Mouse (Mus musculus) lung, postnatal 10 days (tissue): Measurements from ENCODE around the gene Alk.

ENCODE experiments used
- DNase-seq: peaks from one replicate; pipeline ENCODE4 v3.0.0; 2021

Alk gene

DNA sequence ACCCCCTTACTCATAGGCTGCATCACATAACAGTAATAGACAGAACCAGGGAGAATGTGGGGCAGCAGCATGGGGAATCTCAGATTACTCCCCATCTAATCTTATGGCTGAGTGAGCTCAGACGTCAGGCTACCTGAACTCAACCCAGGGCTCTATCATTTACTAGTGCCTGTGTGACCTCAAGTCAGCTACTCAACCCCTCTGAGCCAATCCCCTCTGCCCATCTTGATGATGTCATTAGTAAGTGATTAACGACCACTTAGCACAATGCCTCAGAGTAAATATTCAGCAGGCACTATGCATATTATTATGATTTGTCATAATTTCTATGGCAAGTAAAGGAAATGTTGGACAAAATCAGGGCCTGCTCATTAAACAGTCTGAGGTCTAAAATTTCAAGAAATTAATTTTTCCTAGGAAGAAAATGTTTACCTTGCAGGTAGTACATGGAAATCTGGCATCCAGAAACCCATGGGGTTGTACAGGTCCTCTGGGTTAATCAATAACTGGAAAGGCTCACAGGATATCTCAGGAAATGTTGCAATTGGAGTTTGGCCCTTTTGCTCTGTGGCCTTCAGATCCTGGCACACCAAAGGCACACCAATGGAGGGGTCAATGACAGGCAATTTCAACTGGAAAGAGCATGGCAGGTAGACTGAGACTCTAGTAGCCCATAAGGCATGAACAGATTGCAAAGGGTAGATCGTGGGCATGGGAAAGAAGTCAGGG, 204.9 kb downstream of the Alk start:
- DNase-seq = no peak

DNA sequence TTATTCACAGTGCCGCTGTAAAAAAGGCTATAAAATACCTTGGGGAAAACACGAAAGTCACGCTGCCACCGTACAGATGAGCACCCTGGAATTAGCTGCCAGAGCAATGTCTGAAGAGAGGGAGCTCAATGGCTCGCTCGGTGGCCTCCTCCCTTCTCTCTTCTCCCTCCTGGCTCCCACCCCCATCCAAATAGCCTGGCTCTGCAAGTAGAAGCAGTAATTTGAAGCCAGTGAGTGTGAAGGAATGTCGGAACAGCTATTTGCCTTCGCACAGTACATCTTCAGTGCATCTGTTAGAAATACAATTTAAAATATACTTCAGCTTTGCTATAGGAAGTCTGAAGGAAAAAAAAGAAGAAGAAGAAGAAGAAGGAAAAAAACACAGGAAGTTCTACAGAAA, 208.5 kb downstream of the Alk start:
- DNase-seq = no peak

DNA sequence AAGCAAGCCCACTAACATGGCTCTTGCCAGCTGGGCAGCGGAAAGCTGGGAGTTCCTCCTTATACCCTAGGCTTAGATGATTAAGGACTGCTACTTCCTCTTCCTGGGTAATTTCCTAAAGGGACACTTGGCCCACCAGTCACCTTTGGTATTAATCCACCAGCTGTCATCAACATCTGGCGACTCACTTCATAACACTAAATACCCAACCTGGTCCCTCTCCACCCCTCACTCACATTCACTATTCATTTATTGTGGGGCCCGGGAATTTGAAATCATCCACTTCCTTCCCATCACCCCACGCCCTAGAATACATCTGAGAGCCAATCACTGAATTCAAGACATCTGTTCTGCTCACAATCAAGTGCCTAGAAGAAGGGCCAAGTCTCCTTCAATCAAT, 235.4 kb downstream of the Alk start:
- no peak for DNase-seq

DNA sequence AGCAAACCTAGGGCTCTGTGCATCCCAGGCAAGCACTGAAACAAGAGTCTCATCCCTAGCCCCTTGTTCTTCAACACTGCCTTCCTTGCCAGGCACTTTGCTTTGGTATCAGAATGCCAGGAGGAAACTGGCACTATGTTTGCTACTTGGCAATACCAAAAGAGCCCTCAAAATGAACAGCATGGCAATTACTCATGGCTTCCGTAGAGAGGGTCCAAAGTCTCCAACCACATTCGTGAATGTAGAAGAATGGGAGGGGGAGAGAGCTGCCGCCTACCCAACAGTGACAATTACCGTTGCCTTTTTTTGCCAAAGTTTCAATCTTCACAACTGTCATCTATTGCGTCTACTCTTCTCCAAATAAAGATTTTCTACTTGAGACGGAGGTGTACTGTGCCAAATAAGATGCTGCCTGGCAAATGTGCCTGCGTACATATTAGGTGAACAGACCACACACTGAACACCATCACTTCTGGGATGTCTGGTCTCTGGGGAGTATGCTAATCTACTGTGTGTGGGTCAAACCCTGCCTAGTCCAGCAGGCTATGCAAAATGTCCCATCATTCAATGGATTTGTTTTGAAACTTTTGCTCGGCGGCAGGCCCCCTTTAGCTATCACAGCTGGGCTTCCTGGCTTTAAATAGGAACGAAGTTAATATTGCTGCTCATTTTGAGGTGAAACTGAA, 241.5 kb downstream of the Alk start:
- no peak for DNase-seq

DNA sequence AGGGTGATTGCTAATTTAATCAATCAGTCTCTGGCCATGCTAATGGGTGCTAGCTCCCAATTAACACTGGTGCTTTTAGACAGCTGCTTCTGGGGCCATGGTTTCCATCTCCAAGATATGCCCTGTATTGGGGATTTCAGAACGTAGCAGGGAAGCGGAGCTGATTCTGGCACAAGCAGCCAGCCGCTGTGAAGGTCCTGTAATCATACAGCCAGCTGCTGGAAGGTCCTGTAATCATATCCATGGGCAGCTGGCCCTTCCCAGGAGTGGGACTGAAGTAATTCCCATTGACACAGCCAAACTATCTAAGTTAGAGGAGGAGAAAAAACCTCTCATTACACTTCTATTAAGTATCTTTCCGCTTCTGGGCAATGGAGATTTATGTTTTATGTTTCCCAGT, 242.5 kb downstream of the Alk start:
- no peak for DNase-seq

DNA sequence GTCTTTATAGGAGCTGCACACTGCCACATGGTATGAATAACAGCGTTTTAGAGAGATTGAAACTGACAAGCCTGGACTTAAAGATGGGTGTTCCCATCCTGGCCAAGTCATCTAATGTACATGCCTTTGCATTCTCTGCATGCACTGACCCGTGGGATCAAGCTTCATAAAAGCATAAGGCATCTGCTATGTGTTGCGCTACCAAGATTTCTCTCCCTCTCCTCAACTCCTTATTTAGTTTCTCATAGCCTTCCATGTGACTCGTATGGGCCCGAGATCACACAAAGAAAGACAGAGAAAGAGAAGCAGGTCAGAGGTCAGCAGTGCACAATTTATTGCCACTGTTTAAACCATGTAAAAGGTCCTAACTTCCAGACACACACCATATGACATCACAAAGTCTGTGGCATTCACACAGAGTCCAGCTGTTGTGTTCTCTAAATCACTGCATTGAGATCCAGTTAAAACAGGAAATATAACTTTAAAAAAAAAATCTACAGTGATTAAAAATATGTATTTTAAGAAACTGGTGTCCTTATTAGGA, 247.6 kb downstream of the Alk start:
- no peak for DNase-seq

DNA sequence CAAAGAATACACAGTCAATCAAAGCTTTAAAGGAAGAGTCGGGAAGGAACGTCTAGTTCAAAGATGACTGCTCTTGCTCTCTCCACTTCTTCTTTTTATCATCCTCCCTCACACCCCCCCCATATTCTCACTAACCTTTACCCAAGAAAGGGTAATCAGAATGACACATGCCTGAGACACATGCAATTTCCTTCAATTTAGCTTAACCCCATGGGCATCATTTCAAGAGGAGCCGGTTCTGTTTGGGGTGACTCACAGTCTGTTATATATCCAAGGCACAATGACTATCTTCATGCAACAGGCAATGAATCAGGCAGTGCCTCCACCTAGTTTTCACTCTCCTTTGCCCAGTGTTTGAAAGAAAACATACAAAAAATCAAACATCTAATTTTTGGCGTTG, 265.0 kb downstream of the Alk start:
- DNase-seq = no peak

DNA sequence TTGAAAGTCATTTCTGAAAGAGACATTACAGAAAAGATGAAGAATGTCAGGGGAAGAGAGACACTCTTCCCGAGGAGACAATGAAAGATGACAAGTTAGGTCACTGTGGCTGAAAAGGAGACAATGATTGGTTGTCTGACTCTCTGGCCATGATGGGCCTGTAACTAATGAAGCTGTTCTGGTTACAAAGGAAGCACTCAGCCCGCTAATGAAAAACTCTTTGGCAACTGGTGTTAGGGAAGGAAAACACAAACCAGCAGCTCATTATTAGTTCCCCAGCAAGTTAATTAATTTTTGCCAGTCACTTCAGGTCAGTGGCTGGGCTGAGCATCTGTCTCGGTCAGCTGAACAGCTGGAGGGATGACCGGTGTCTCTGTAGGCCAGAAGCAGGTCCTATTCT, 271.5 kb downstream of the Alk start:
- DNase-seq = no peak

DNA sequence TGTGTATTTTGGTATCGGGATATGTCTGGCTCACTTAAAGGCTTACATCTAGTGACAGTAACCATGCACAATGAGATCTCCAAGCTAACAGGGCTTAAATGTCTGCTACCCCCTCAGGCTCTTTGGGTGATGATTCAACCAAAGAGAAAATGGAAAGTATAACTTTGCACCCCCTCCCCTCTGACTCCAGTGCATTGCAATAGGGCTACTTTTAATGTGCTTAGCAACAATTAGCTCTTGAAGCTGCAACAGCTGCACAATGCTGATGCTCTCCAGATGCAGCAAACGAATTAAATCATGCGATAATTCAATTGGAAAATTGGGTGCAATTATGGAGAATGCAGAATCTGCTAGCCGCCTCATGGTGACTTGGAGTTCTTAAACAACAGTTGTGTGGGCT, 278.5 kb downstream of the Alk start:
- DNase-seq = no peak

DNA sequence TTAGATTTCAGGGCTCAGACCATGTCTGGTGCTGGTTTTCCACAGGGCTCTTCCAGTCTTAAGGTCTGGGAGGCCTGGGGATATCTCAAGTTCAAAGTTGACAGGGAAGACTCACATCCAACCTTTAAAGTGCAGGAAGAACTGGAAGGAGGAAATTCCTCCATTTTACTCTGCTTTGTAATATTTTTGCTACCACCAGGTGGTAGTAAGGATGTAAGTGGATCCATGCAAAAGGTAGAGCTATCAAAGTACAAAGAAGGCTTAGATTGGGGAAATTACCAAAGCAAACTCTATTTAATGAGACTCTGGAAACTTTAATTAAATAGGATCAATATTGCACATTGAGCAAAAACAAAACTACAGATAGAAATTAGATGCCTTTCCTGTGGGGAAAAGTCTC, 284.9 kb downstream of the Alk start:
- no peak for DNase-seq

DNA sequence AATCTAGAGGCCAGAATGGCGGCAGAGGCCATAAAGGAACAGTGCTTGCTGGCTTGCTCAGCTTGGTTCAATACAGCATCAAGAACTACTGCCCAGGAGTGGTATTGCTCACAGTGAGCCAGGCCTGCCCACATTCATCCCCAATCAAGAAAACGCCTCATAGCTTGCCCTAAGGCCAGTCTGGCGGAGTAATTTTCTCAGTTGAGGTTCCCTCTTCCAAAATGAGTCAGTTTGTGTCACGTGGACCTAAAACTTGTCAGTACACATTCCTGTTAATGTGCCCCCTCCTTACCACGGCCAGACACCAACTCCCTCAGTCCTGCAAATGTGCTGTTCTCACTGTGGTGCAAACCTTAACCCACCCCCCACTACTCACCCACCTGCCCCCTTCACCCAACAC, 304.8 kb downstream of the Alk start:
- no peak for DNase-seq

DNA sequence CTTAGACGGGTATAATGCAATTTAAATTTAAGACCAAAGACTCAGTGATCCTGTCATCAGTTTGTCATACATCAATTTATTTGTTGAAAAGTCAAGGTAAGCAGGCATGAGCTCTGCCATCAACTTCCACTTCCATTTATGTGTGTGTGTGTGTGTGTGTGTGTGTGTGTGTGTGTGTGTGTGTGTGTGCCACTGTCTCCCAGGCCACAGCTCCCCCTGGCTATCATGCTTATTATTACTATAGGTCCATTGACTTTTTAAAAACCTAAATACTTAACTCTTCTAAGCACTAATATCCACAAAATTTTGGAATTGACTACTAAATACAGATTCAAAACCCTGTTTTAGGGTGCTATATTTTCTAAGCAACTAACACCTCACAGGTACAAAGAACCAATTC, 308.1 kb downstream of the Alk start:
- DNase-seq = no peak

DNA sequence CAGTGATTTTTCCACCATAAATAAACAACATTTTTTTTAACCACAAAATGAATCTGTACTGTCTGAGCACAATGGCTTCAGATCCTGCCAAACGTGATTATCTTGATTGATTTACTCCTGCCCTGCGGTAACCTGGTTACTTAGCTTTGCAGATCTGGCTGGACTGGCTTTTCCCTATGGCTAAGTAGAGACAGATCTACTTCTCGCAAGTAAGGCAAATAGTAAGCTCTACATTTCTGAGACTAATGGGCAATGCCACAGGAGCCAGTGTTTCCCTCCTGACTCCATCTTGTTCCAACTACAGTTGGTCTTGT, 311.2 kb downstream of the Alk start:
- DNase-seq = no peak

DNA sequence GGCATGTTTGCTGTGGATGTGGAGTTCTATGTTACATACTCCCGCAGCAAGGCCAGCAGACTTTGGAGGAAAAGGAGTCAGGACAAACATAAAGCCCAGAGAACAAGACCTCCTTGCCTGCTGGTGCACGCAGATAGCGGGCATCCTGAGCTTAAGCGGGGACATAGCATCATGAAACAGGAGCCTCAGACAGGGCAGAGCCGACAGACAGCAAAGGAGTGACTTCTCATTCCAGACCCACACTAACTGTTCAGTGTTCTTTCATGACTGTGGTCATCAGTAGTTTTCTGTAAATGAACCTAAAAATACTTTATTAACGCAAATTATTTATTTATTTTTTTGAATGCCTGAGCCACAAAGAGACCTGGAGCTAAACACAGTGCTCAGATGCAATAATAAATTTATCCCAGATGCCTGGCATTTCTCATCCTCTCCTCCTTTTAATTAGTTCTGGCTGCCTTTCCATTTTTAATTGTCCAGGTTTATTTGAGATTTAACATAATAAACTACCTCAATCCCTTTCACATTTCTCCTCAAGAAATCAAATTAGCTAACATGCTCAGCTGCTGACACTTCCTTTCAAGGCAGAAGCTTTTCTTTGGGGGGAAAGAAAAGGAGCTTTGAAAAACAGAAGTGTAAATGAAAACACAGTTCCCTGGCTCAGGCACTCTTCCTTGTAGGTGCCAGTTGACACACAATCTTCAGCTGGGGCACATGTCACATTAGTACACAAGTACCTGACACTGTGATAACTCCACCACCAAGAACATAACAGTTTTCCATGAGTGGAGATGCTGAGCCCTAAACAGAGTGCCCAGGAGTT, 311.8 kb downstream of the Alk start:
- no peak for DNase-seq

DNA sequence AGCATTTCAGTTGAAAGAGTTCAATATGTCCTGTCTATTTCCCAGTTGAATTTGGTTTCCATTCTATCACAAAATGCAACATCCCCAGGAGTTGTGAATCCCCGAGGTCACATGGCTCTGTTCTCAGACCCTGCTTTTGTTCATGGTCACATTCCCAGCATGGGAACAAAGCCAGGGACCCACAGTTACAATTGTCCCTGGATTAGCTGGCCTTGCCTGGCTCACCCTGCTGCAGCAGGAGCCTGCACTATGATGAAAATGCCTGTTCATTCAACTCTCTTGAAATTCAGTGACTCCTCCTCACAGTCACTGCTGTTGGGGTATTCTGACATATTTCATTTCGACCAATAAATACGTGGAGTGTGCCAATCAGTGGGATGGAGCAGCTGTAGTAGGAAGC, 318.5 kb downstream of the Alk start:
- DNase-seq = no peak

DNA sequence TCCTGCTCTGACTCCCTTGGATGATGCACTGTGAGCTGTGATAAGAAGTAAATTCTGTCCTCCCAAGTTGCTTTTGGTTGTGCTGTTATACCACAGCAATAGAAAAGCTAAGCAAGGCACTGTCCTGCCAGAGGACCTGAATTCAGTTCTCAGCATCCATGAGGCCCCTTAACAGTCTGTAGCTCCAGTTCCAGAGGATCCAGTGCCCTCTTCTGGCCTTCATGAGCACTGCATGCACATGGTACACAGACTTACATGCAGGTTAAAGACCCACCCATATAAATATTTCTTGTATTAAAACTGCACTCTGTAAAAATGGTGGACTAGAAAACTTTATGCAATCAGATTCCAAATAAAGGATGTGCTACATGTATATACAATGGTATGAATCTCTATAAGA, 326.1 kb downstream of the Alk start:
- no peak for DNase-seq

DNA sequence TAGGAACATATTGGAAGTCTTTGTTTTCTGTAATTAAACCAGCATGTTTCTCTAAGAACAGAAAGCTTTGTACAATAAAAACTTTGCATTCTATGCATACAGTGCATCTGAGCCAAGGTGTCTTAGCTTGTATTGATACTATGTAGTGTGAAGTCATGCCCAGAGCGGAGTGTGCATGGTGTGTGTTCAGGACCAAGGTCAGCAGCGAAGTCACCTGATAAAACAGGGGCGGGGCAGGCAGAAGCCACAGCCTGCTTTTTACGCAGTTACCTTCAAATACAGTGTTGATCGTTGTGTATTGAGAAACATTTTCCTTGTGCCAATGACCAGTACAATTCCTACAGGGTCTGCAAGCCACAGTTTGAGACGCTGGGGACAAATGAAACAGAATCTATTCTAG, 327.6 kb downstream of the Alk start:
- DNase-seq = no peak

DNA sequence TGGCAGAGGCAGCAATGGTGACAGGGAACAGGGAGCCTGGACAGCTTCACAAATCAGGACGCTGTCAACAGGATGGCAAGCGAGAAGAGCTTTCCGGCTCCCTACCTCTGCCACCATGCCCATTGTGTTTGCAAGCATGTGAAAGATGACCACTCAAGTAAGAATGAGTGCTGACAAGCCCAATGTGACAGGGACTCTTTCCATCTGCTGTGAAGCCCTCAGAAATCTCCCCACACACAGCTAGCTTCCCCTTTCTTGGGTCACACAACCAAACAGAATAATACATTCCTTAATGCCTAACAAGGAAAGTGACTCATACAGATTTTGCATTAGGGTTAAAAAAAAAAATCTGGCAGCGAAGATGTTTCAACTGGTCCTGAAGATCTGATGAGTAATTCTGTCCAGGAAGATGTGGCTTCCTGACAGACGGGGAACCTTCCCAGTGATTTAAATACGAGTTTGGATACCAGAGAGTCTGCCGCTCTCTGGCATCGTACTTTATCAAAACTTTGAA, 329.0 kb downstream of the Alk start:
- peak; percentile 6 for DNase-seq

DNA sequence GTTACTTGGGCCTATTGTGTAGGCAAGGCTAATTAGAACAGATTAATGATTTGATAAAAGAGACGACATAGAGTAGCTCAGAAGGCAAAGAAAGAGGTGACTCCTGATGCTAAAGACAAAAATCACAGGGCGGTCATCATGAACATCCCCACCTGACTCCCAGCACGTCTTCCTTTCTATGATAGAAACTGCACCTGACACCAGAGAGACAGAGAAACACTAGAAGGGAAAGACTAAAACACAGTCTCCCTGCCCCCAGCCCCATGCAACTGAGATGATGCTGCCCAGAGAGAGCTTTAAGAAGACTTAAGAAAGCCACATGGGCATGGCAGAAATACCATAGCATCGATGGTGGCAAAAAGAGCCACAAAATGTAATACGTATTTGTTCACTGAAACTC, 330.2 kb downstream of the Alk start:
- no peak for DNase-seq

DNA sequence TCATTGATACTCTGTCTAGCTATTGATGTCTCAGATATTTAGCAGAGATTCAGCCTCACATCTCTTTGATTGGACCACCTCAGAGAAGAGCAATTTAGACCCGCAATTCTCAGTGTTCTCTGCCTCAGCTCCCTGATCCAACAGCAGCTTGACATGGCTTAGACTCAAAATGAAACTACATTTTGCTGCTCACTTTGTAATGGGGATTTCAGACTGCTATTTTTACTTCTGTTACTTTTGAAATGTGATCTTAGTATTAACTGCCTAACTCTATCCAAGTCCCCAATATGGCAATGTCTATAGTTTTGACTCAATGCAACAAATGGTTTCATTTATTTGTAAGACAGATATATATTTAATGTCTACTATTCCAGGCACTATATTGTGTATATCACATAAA, 332.8 kb downstream of the Alk start:
- no peak for DNase-seq

DNA sequence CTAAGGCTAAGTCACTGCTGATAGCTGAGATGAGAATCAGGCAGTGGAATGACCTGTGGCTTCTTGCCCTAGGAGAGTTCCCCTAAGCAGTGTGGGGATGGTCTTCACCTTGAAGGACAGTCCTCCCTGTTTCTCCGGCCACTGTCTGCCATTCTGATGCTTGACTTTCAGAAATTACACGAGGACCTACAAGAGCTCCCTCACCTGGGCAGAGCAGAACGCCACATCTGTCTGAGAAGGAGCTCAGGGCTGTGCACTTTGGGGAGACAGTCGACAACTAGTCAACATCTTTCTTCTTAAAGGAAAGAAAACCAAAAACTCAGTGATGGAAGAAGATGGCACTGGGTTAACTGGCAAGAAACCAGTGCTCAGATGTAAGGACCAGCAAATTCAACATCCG, 335.9 kb downstream of the Alk start:
- DNase-seq = no peak

DNA sequence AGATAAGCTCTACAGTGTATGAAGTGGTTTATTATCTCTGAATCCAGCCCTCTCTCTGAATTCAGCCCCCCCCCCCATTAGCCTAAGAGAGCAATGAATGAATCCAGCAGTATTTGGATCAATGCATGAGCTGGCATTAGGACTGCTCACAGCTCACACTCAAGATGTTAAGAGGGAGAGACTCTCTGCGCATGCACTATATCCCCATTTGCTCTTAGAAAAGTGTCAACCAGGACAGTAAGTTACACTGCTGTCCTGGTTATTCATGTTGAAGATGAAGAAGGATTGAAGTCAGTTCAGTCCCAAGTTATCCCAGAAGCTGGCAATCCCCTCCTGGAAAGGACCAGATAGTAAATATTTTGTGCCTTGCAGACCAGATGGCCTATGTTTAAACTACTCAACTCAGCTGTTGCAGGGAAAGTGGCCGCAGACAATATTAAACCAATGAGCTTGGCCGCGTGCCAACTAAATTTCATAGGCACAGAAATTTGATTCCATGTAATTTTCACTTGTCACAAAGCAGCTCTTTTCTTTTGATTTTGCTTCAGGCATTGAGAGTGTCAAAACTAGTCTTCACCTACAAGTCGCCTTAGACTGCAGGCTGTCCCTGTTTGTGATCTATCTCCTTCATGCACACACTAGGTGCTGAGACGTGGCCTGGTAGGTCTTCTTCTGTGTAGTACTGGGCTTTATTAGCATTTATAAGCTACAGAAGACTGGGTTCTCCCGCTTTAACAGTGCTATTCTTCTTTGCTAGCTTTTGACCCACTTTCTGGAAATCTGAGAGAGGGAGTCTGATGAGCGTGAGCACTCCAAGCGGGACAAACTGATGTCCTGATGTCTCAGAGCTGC, 339.0 kb downstream of the Alk start:
- peak; percentile 54 for DNase-seq

DNA sequence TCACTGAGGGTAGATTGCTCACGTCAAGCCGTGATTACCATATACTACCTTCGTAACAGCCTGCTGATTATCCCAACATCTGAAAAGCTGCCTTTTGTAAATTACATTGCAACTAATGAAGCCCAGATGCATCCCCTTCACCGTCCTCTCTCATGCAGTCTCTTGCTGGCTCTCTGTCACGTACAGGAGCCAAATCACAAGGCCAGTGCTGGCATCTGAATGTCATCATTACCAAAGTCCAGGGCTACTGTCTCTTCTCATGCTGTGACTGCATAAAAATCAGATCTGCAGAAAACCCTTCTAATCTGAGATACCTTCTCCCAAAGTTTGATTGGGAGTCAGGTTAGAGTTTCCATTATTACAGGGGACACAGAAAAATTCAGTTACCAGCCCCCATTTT, 351.0 kb downstream of the Alk start:
- DNase-seq = no peak
